Mouse (Mus musculus) heart, embryonic 16.5 days (tissue): Measurements from ENCODE around the gene Dhps. TPM values are rescaled to one million over a fixed set of nuclear protein-coding genes. Genes with fewer than 3 reads are reported as not detected.
A peak's percentile ranks its signal among the peaks of the same experiment; 100 is the strongest.

Experiments used
- ATAC-seq: fragments of 200-750 bp; cut with Nextera tagmentation; replicated peaks from 2 replicates; pipeline ENCODE4 v1.8.0; 2017; ENCODE audit warnings: moderate number of reproducible peaks; ENCODE audit not compliant: insufficient read depth, low FRiP score; ENCODE audit errors: extremely low read depth
- H3K27ac ChIP-seq: fragments of 300-500 bp; sonication (generic); 2 replicates; pipeline ENCODE4 v1.5.1; 2014; ENCODE audit warnings: mild to moderate bottlenecking, low read length, control low read depth, moderate library complexity
- H3K27me3 ChIP-seq: fragments of 300-500 bp; sonication (generic); 2 replicates; pipeline ENCODE4 v1.6.1; 2014; ENCODE audit warnings: low read length, mixed read lengths; ENCODE audit not compliant: control insufficient read depth, insufficient read depth
- H3K36me3 ChIP-seq: fragments of 300-500 bp; sonication (generic); 2 replicates; pipeline ENCODE4 v1.6.1; 2014; ENCODE audit not compliant: control insufficient read depth, insufficient read depth
- H3K4me1 ChIP-seq: fragments of 300-500 bp; sonication (generic); 2 replicates; pipeline ENCODE4 v1.6.1; 2014; ENCODE audit warnings: low read length, mixed read lengths; ENCODE audit not compliant: control insufficient read depth, insufficient read depth
- H3K4me2 ChIP-seq: fragments of 300-500 bp; sonication (generic); 2 replicates; pipeline ENCODE4 v1.6.1; 2014; ENCODE audit warnings: low read depth, mild to moderate bottlenecking, control low read depth, low read length
- H3K4me3 ChIP-seq: fragments of 300-500 bp; sonication (generic); 2 replicates; pipeline ENCODE4 v1.5.1; 2014; ENCODE audit warnings: mild to moderate bottlenecking, control low read depth, low read length
- H3K9ac ChIP-seq: fragments of 300-500 bp; sonication (generic); 2 replicates; pipeline ENCODE4 v1.6.1; 2014; ENCODE audit warnings: low read length, control low read depth
- H3K9me3 ChIP-seq: fragments of 300-500 bp; sonication (generic); replicated peaks from 2 replicates; pipeline ENCODE4 v1.6.1; 2016; ENCODE audit warnings: low read length; ENCODE audit not compliant: control insufficient read depth
- WGBS: fragments of 180-500 bp; shearing (Covaris S2); extraction: QIAGEN DNeasy Blood & Tissue Kit; methylation state at CpG from one replicate; pipeline ENCODE4 v1.1.7; 2014; 5-methylcytosine and 5-hydroxymethylcytosine counted together
- polyA plus RNA-seq: library from polyadenylated mRNA; unstranded; fragments of >200 nt; fragmentation: Nextera tagmentation; extraction: Ambion mirVana; gene quantifications from 2 replicates; pipeline ENCODE4 v1.2.1, GENCODE M21; 2015

Dhps gene
- polyA plus RNA-seq, 1 experiment from 2014 or later = 51.5 TPM

DNA sequence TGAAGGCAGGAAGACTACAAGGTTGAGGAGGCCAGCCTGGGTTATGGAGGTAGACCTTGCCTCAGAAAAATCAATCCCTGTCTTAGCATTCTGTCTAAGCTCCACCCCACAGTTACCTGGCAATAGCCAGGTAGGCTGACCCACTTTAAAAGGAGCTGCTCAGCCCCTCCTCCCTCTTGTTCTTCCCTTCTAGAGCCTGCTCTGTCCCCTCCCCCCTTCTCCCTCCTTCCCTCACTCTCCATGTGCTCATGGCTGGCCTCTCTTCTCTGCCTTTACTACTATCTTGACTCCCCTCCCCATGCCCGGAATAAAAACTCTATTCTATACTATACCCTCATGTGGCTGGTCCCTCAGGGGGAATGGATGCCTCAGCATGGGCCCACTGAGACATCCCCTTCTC, 37.7 kb upstream of the Dhps start:
- WGBS = 63% methylated on average over 1 of the region's 1 CpGs
- peaks cover 27% of the 10 kb centered on the region for H3K36me3 ChIP-seq
- H3K4me2 ChIP-seq = no peak overlapping the region
- H3K9me3 ChIP-seq = no peaks in the 10 kb centered on the region
- H3K27me3 ChIP-seq = no peaks in the 10 kb centered on the region
- peaks cover 22% of the 10 kb centered on the region for H3K4me1 ChIP-seq
- H3K27ac ChIP-seq = no peak overlapping the region
- ATAC-seq = no peak
- H3K9ac ChIP-seq = no peak overlapping the region
- no peak overlapping the region for H3K4me3 ChIP-seq

DNA sequence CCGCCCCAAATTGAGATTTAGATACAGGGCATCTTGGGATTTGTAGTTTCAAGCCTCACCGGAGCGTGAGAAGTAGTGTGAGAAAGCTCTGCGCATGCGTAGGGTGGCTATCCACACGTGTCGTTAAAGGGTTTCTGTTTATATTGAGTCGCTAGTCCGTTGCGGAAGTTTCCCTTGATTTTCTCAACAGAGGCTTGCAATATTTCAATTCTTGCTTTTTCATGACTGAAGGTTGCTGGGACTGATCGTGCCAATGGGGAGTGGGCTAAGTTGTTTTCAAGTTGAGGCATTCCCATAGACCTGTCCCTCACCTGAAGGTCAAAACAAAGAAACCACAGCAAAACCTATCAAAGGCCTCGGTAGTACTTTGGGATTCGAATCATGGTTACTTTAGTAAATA, 36.8 kb upstream of the Dhps start:
- Histone ChIP-seq H3K36me3 (peaks cover 25% of the 10 kb centered on the region), H3K27ac (peak overlapping the region; percentile 62), H3K4me1 (peaks cover 20% of the 10 kb centered on the region), H3K4me3 (peak overlapping the region; percentile 95), H3K9me3 (no peaks in the 10 kb centered on the region), H3K9ac (peak overlapping the region; percentile 96), H3K27me3 (no peaks in the 10 kb centered on the region), H3K4me2 (peak overlapping the region; percentile 98)
- WGBS = 1% methylated on average over 13 of the region's 13 CpGs
- no peak for ATAC-seq

DNA sequence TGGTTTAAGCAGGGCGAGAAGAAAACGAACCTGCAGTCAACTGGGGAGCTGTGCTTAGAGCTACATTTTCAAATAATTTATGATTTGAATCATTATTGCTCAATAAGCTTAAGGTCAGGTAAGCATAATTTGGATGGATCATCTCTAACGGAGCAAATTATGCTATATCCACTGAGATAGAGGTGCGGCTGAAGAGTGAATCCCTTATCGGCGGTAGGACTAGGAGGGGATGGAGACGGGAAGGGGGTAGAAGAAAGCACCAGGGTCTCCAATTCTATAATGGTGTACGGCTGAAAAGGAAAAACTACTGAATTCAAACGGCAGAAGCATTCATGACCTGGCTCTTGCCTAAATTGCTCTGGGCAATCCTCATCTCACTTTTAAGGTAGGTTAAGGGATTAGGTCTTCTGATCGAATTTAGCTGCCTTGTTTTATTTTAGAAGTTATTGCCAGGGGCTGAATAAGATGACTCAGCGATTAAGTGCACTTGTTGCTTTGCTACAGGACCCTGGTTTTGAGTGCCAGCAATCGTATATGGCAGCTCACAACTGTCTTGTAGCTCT, 36.3 kb upstream of the Dhps start:
- no peaks in the 10 kb centered on the region for H3K9me3 ChIP-seq
- H3K4me1 ChIP-seq = peaks cover 20% of the 10 kb centered on the region
- H3K4me3 ChIP-seq = peak overlapping the region; percentile 95
- WGBS = 4% methylated on average over 12 of the region's 12 CpGs
- H3K4me2 ChIP-seq = peak overlapping the region; percentile 98
- ATAC-seq = no peak
- H3K27me3 ChIP-seq = no peaks in the 10 kb centered on the region
- peak overlapping the region; percentile 96 for H3K9ac ChIP-seq
- peak overlapping the region; percentile 90 for H3K27ac ChIP-seq
- H3K36me3 ChIP-seq = peaks cover 21% of the 10 kb centered on the region

DNA sequence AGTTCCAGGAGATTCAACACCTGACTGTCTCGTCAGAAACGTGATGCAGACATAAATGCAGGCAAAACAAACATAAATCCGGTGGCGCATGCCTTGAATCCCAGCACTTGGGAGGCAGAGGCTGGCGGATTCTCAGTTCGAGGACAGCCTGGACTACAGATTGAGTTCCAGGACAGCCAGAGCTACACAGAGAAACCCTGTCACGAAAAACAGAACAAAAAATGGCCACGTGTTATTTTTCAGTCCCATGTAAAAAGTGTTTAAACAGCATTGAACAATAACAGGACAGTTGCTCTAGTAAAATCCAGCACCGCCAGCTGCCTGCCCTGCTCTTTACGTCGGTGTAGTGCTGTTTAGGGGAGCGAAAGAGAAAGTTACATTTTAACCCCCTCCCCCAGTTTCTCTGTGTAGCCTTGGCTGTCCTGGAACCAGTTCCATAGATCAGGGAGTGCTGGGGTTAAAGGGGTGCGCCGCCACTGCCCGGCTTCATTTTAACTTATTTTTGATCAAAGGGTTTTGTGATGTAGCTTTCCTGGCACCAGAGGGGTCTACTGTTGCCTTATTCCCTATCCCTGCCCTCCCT, 35.7 kb upstream of the Dhps start:
- peak overlapping the region; percentile 98 for H3K4me2 ChIP-seq
- H3K9me3 ChIP-seq = no peaks in the 10 kb centered on the region
- H3K4me1 ChIP-seq = peaks cover 20% of the 10 kb centered on the region
- peaks cover 21% of the 10 kb centered on the region for H3K36me3 ChIP-seq
- H3K27me3 ChIP-seq = no peaks in the 10 kb centered on the region
- peak overlapping the region; percentile 90 for H3K27ac ChIP-seq
- ATAC-seq = 0 out of 2 replicates have a peak, but pooled peaks have one; percentile 1
- 1% methylated on average over 15 of the region's 15 CpGs for WGBS
- peak overlapping the region; percentile 95 for H3K4me3 ChIP-seq
- H3K9ac ChIP-seq = peak overlapping the region; percentile 96

DNA sequence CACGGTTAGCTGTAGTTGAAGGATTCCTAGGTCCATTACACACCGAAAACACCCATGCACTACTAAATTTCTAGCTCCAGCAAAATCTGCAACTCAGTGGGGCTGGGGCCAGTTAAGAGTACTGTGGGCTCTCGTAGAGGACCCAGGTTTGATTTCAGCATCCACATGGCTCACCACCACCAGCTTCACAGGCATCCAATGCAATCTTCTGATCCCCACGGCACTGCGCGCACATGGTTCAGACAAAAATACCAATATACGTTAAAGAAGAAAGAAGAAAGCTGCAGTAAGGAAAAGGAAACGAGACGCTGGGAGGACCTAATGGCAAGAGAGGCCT, 35.2 kb upstream of the Dhps start:
- Histone ChIP-seq H3K4me3 (peak overlapping the region; percentile 95), H3K27ac (peak overlapping the region; percentile 90), H3K4me1 (peaks cover 20% of the 10 kb centered on the region), H3K9me3 (no peaks in the 10 kb centered on the region), H3K27me3 (no peaks in the 10 kb centered on the region), H3K9ac (peak overlapping the region; percentile 96), H3K4me2 (peak overlapping the region; percentile 98), H3K36me3 (peaks cover 20% of the 10 kb centered on the region)
- WGBS = 0% methylated on average over 9 of the region's 9 CpGs
- ATAC-seq = peak; percentile 29

GRCm38 (mm10) chr8:85036718-85037365, 34.7 kb upstream of the Dhps start, which contains the start of gene Tnpo2:
TSS of gene Tnpo2 (plus strand) at chr8:85036915.
- Histone ChIP-seq H3K27me3 (no peaks in the 10 kb centered on the region), H3K36me3 (peaks cover 19% of the 10 kb centered on the region), H3K9me3 (no peaks in the 10 kb centered on the region), H3K4me1 (peaks cover 20% of the 10 kb centered on the region), H3K4me3 (peak within 1 kb of the TSS; percentile 95), H3K9ac (peak within 1 kb of the TSS; percentile 96), H3K27ac (peak within 1 kb of the TSS; percentile 98), H3K4me2 (peak within 1 kb of the TSS; percentile 98)
- peak; percentile 92 for ATAC-seq
- WGBS = under 1% methylated on average over 53 of the region's 59 CpGs

GRCm38 (mm10) chr8:85037366-85037680, 34.2 kb upstream of the Dhps start:
- H3K4me2 ChIP-seq = peak overlapping the region; percentile 87

GRCm38 (mm10) chr8:85037681-85038531, 33.7 kb upstream of the Dhps start:
- no peaks in the 10 kb centered on the region for H3K27me3 ChIP-seq
- H3K4me3 ChIP-seq = peak overlapping the region; percentile 95
- H3K4me1 ChIP-seq = peaks cover 20% of the 10 kb centered on the region
- H3K9me3 ChIP-seq = no peaks in the 10 kb centered on the region
- H3K27ac ChIP-seq = peak overlapping the region; percentile 98
- ATAC-seq = no peak
- WGBS = under 1% methylated on average over 57 of the region's 57 CpGs
- peak overlapping the region; percentile 96 for H3K9ac ChIP-seq
- H3K36me3 ChIP-seq = peaks cover 12% of the 10 kb centered on the region
- peak overlapping the region; percentile 87 for H3K4me2 ChIP-seq

More at GRCm38 (mm10) chr8:85037366-85037680, 34.2 kb upstream of the Dhps start:
- Histone ChIP-seq H3K9me3 (no peaks in the 10 kb centered on the region), H3K27ac (peak overlapping the region; percentile 98), H3K9ac (peak overlapping the region; percentile 96), H3K27me3 (no peaks in the 10 kb centered on the region), H3K4me3 (peak overlapping the region; percentile 95), H3K4me1 (peaks cover 20% of the 10 kb centered on the region), H3K36me3 (peaks cover 16% of the 10 kb centered on the region)
- ATAC-seq = peak; percentile 11
- WGBS = under 1% methylated on average over 14 of the region's 14 CpGs
